Mouse (Mus musculus): ENCODE data around the gene Pmfbp1. TPM values are rescaled to one million over a fixed set of nuclear protein-coding genes. Genes with fewer than 3 reads are reported as not detected.

The Pmfbp1 gene
- polyA plus RNA-seq, 1 experiment = not detected

- no peak overlapping the region for H3K4me2 ChIP-seq (ENCODE audit: low read depth)
- H3K27me3 ChIP-seq (ENCODE audit: control insufficient read depth, insufficient read depth, insufficient read length) = peaks cover 7% of the 10 kb centered on the region
- TF ChIP-seq MYOG (IDR thresholded peaks at IDR 0.05; ENCODE audit: control insufficient read depth in 1 of 3, insufficient read depth in 1 of 3, insufficient read length in 2 of 3, low read depth in 2 of 3) (no peak), REST (IDR thresholded peaks at IDR 0.05; ENCODE audit: insufficient read depth, insufficient read length) (no peak), POLR2A (IDR thresholded peaks at IDR 0.05; ENCODE audit: insufficient read length, low read depth) (no peak), SRF (IDR thresholded peaks at IDR 0.05; ENCODE audit: control insufficient read depth, insufficient read length, low read depth) (no peak)
These were observed 28.8 kb upstream of the Pmfbp1 start for GRCm38 (mm10) chr8:109465056-109465455.

GRCm38 (mm10) chr8:109465761-109466160, 28.1 kb upstream of the Pmfbp1 start:
- no peak for TF ChIP-seq E2F4 (IDR thresholded peaks at IDR 0.05; ENCODE audit: insufficient read depth)
- no peak for TF ChIP-seq TCF3 (IDR thresholded peaks at IDR 0.05; ENCODE audit: insufficient read length, low read depth)
- TF ChIP-seq REST (IDR thresholded peaks at IDR 0.05; ENCODE audit: insufficient read depth, insufficient read length) = no peak
- no peak for TF ChIP-seq POLR2A (IDR thresholded peaks at IDR 0.05; ENCODE audit: insufficient read length, low read depth)
- no peak for TF ChIP-seq TCF12 (IDR thresholded peaks at IDR 0.05; ENCODE audit: insufficient read depth, poor library complexity, severe bottlenecking)
- no peak for TF ChIP-seq MAX (IDR thresholded peaks at IDR 0.05; ENCODE audit: low read depth)
- no peak for TF ChIP-seq MYOD1 (IDR thresholded peaks at IDR 0.05; ENCODE audit: control insufficient read depth in 1 of 3, insufficient read length in 2 of 3, low read depth in 2 of 3)
- no peak for TF ChIP-seq USF1 (IDR thresholded peaks at IDR 0.05; ENCODE audit: low read depth)
- TF ChIP-seq POLR2AphosphoS2 (IDR thresholded peaks at IDR 0.05; ENCODE audit: insufficient read length, low read depth) = no peak
- TF ChIP-seq SRF (IDR thresholded peaks at IDR 0.05; ENCODE audit: control insufficient read depth, insufficient read length, low read depth) = no peak
- TF ChIP-seq CEBPB (IDR thresholded peaks at IDR 0.05; ENCODE audit: insufficient read depth, poor library complexity, severe bottlenecking) = no peak
- no peak for TF ChIP-seq MYOG (IDR thresholded peaks at IDR 0.05; ENCODE audit: control insufficient read depth in 1 of 3, insufficient read depth in 1 of 3, insufficient read length in 2 of 3, low read depth in 2 of 3)
- no peak overlapping the region for H3ac ChIP-seq (ENCODE audit: control insufficient read depth, insufficient read length)
- H3K4me2 ChIP-seq (ENCODE audit: low read depth) = no peak overlapping the region
- no peaks in the 10 kb centered on the region for H3K36me3 ChIP-seq (ENCODE audit: control insufficient read depth, insufficient read depth)
- no peaks in the 10 kb centered on the region for H3K79me2 ChIP-seq (ENCODE audit: control insufficient read depth, insufficient read depth)
- H3K27me3 ChIP-seq (ENCODE audit: control insufficient read depth, insufficient read depth, insufficient read length) = peaks cover 7% of the 10 kb centered on the region
- no peak overlapping the region for H3K4me3 ChIP-seq

More at GRCm38 (mm10) chr8:109465056-109465455, 28.8 kb upstream of the Pmfbp1 start:
- Histone ChIP-seq H3K4me3 (no peak overlapping the region), H3K36me3 (ENCODE audit: control insufficient read depth, insufficient read depth) (no peaks in the 10 kb centered on the region), H3ac (ENCODE audit: control insufficient read depth, insufficient read length) (no peak overlapping the region), H3K79me2 (ENCODE audit: control insufficient read depth, insufficient read depth) (no peaks in the 10 kb centered on the region)

- no peak overlapping the region for H3ac ChIP-seq (ENCODE audit: control insufficient read depth, insufficient read length)
- no peak overlapping the region for H3K4me3 ChIP-seq
- peaks cover 7% of the 10 kb centered on the region for H3K27me3 ChIP-seq (ENCODE audit: control insufficient read depth, insufficient read depth, insufficient read length)
- H3K36me3 ChIP-seq (ENCODE audit: control insufficient read depth, insufficient read depth) = no peaks in the 10 kb centered on the region
- TF ChIP-seq TCF12 (IDR thresholded peaks at IDR 0.05; ENCODE audit: insufficient read depth, poor library complexity, severe bottlenecking) = no peak
- no peak for TF ChIP-seq MAX (IDR thresholded peaks at IDR 0.05; ENCODE audit: low read depth)
- TF ChIP-seq MYOD1 (IDR thresholded peaks at IDR 0.05; ENCODE audit: control insufficient read depth in 1 of 3, insufficient read length in 2 of 3, low read depth in 2 of 3) = no peak
- no peak for TF ChIP-seq REST (IDR thresholded peaks at IDR 0.05; ENCODE audit: insufficient read depth, insufficient read length)
- no peak for TF ChIP-seq USF1 (IDR thresholded peaks at IDR 0.05; ENCODE audit: low read depth)
- no peak for TF ChIP-seq E2F4 (IDR thresholded peaks at IDR 0.05; ENCODE audit: insufficient read depth)
- no peak for TF ChIP-seq TCF3 (IDR thresholded peaks at IDR 0.05; ENCODE audit: insufficient read length, low read depth)
- no peak for TF ChIP-seq POLR2A (IDR thresholded peaks at IDR 0.05; ENCODE audit: insufficient read length, low read depth)
- TF ChIP-seq POLR2AphosphoS2 (IDR thresholded peaks at IDR 0.05; ENCODE audit: insufficient read length, low read depth) = no peak
- TF ChIP-seq SRF (IDR thresholded peaks at IDR 0.05; ENCODE audit: control insufficient read depth, insufficient read length, low read depth) = no peak
- no peak for TF ChIP-seq CEBPB (IDR thresholded peaks at IDR 0.05; ENCODE audit: insufficient read depth, poor library complexity, severe bottlenecking)
- no peaks in the 10 kb centered on the region for H3K79me2 ChIP-seq (ENCODE audit: control insufficient read depth, insufficient read depth)
- no peak overlapping the region for H3K4me2 ChIP-seq (ENCODE audit: low read depth)
These were observed 26.3 kb upstream of the Pmfbp1 start for GRCm38 (mm10) chr8:109467516-109467915.

GRCm38 (mm10) chr8:109468112-109468511, 25.7 kb upstream of the Pmfbp1 start:
- Histone ChIP-seq H3K79me2 (ENCODE audit: control insufficient read depth, insufficient read depth) (no peaks in the 10 kb centered on the region), H3K4me2 (ENCODE audit: low read depth) (no peak overlapping the region), H3K27me3 (ENCODE audit: control insufficient read depth, insufficient read depth, insufficient read length) (peaks cover 7% of the 10 kb centered on the region), H3K4me3 (no peak overlapping the region), H3K36me3 (ENCODE audit: control insufficient read depth, insufficient read depth) (no peaks in the 10 kb centered on the region), H3ac (ENCODE audit: control insufficient read depth, insufficient read length) (no peak overlapping the region)
- TF ChIP-seq TCF3 (IDR thresholded peaks at IDR 0.05; ENCODE audit: insufficient read length, low read depth) (no peak), POLR2AphosphoS2 (IDR thresholded peaks at IDR 0.05; ENCODE audit: insufficient read length, low read depth) (no peak), POLR2A (IDR thresholded peaks at IDR 0.05; ENCODE audit: insufficient read length, low read depth) (no peak), MYOD1 (IDR thresholded peaks at IDR 0.05; ENCODE audit: control insufficient read depth in 1 of 3, insufficient read length in 2 of 3, low read depth in 2 of 3) (no peak), E2F4 (IDR thresholded peaks at IDR 0.05; ENCODE audit: insufficient read depth) (no peak), CEBPB (IDR thresholded peaks at IDR 0.05; ENCODE audit: insufficient read depth, poor library complexity, severe bottlenecking) (no peak), SRF (IDR thresholded peaks at IDR 0.05; ENCODE audit: control insufficient read depth, insufficient read length, low read depth) (no peak), MAX (IDR thresholded peaks at IDR 0.05; ENCODE audit: low read depth) (no peak)

GRCm38 (mm10) chr8:109471876-109472275, 22.0 kb upstream of the Pmfbp1 start:
- Histone ChIP-seq H3K4me3 (no peak overlapping the region), H3K79me2 (ENCODE audit: control insufficient read depth, insufficient read depth) (no peaks in the 10 kb centered on the region), H3K4me2 (ENCODE audit: low read depth) (no peak overlapping the region), H3ac (ENCODE audit: control insufficient read depth, insufficient read length) (no peak overlapping the region), H3K36me3 (ENCODE audit: control insufficient read depth, insufficient read depth) (no peaks in the 10 kb centered on the region), H3K27me3 (ENCODE audit: control insufficient read depth, insufficient read depth, insufficient read length) (peaks cover 7% of the 10 kb centered on the region)
- no peak for TF ChIP-seq CEBPB (IDR thresholded peaks at IDR 0.05; ENCODE audit: insufficient read depth, poor library complexity, severe bottlenecking)
- TF ChIP-seq MYOG (IDR thresholded peaks at IDR 0.05; ENCODE audit: control insufficient read depth in 1 of 3, insufficient read depth in 1 of 3, insufficient read length in 2 of 3, low read depth in 2 of 3) = no peak
- TF ChIP-seq REST (IDR thresholded peaks at IDR 0.05; ENCODE audit: insufficient read depth, insufficient read length) = no peak
- TF ChIP-seq MAX (IDR thresholded peaks at IDR 0.05; ENCODE audit: low read depth) = no peak
- no peak for TF ChIP-seq SRF (IDR thresholded peaks at IDR 0.05; ENCODE audit: control insufficient read depth, insufficient read length, low read depth)
- TF ChIP-seq TCF12 (IDR thresholded peaks at IDR 0.05; ENCODE audit: insufficient read depth, poor library complexity, severe bottlenecking) = no peak
- TF ChIP-seq TCF3 (IDR thresholded peaks at IDR 0.05; ENCODE audit: insufficient read length, low read depth) = no peak
- TF ChIP-seq POLR2A (IDR thresholded peaks at IDR 0.05; ENCODE audit: insufficient read length, low read depth) = no peak
- TF ChIP-seq POLR2AphosphoS2 (IDR thresholded peaks at IDR 0.05; ENCODE audit: insufficient read length, low read depth) = no peak
- no peak for TF ChIP-seq USF1 (IDR thresholded peaks at IDR 0.05; ENCODE audit: low read depth)
- no peak for TF ChIP-seq E2F4 (IDR thresholded peaks at IDR 0.05; ENCODE audit: insufficient read depth)
- no peak for TF ChIP-seq MYOD1 (IDR thresholded peaks at IDR 0.05; ENCODE audit: control insufficient read depth in 1 of 3, insufficient read length in 2 of 3, low read depth in 2 of 3)

Data from myocyte (in vitro differentiated cells).